Mouse (Mus musculus) liver, embryonic 15.5 days (tissue): Measurements from ENCODE around the gene Glrp1. TPM values are rescaled to one million over a fixed set of nuclear protein-coding genes. Genes with fewer than 3 reads are reported as not detected.

Experiments
- ATAC-seq: fragments of 200-750 bp; cut with Nextera tagmentation; 2 replicates; pipeline ENCODE4 v1.8.0; 2017; ENCODE audit warnings: moderate number of reproducible peaks, mild to moderate bottlenecking, moderate library complexity; ENCODE audit not compliant: insufficient read depth
- H3K27ac ChIP-seq: fragments of 300-500 bp; sonication (generic); replicated peaks from 2 replicates; pipeline ENCODE4 v1.5.1; 2015; ENCODE audit warnings: mild to moderate bottlenecking, inconsistent platforms
- H3K27me3 ChIP-seq: fragments of 300-500 bp; sonication (generic); 2 replicates; pipeline ENCODE4 v1.6.1; 2015; ENCODE audit warnings: mild to moderate bottlenecking, inconsistent platforms
- H3K36me3 ChIP-seq: fragments of 300-500 bp; sonication (generic); replicated peaks from 2 replicates; pipeline ENCODE4 v1.6.1; 2015; ENCODE audit warnings: moderate library complexity, mild to moderate bottlenecking, inconsistent platforms
- H3K4me1 ChIP-seq: fragments of 300-500 bp; sonication (generic); replicated peaks from 2 replicates; pipeline ENCODE4 v1.6.1; 2015; ENCODE audit warnings: inconsistent platforms
- H3K4me2 ChIP-seq: fragments of 300-500 bp; sonication (generic); 2 replicates; pipeline ENCODE4 v1.6.1; 2015; ENCODE audit warnings: moderate library complexity, mild to moderate bottlenecking, inconsistent platforms
- H3K4me3 ChIP-seq: fragments of 300-500 bp; sonication (generic); replicated peaks from 2 replicates; pipeline ENCODE4 v1.5.1; 2015; ENCODE audit warnings: mild to moderate bottlenecking, inconsistent platforms
- H3K9ac ChIP-seq: fragments of 300-500 bp; sonication (generic); 2 replicates; pipeline ENCODE4 v1.6.1; 2015; ENCODE audit warnings: moderate library complexity, mild to moderate bottlenecking, inconsistent platforms
- H3K9me3 ChIP-seq: fragments of 300-500 bp; sonication (generic); replicated peaks from 2 replicates; pipeline ENCODE4 v1.6.1; 2016; ENCODE audit warnings: inconsistent platforms
- WGBS: fragments of 180-500 bp; shearing (Covaris S2); methylation state at CpG from one replicate; pipeline ENCODE4 v1.1.7; 2015; ENCODE audit warnings: mixed read lengths; ENCODE audit not compliant: insufficient replicate concordance; 5-methylcytosine and 5-hydroxymethylcytosine counted together
- polyA plus RNA-seq: library from polyadenylated mRNA; unstranded; fragments of >200 nt; fragmentation: Nextera tagmentation; extraction: Ambion mirVana; gene quantifications from 2 replicates; pipeline ENCODE4 v1.2.1, GENCODE M21; 2015

Glrp1 gene
- polyA plus RNA-seq, 1 experiment from 2014 or later: 0.09 TPM

- H3K4me1 ChIP-seq: peaks cover 94% of the 10 kb centered on the region
- H3K27ac ChIP-seq: peak overlapping the region; percentile 90
- peak; percentile 78 for ATAC-seq
Measured at GRCm38 (mm10) chr1:88492415-88492814, 17.5 kb downstream of the Glrp1 start.

DNA sequence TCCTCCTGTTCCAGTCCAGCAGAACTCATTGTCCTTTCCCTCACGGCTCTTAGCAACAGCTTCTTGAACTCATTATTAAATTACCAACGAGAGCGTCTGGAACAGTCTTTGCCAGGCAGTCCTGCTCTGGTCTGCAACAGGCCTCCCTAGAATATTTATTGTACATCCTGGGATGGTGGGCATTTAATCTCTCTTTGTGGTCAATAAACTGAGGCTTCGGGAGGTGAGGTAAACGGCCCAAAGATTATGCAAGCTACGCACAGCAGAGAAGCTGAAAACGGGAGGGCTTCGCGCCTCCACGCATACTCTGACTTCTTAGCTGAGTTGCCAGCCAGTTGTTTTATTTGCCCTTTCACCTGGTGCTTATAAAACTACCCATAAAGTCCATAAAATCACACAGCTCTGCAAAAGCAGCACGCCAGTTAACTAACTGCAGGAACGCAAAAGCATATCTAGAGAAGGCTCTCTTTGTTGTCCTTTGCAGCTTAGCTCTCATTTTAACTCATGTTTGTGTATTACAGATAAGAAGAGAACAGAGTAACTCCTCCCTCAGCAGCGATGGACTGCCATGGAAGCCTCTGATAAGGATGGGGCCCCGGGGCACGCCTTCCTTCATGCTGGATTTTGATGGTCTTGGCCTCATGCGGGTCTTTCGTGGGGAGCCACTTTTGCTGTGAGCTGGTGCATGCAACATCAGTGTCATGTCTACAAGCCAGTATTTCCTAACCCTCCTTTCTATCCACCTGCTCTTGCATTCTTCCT is 18.1 kb downstream of the Glrp1 start:
- Histone ChIP-seq H3K4me3 (peak overlapping the region; percentile 30), H3K36me3 (no peaks in the 10 kb centered on the region), H3K27me3 (no peaks in the 10 kb centered on the region), H3K9ac (peak overlapping the region; percentile 48), H3K9me3 (no peaks in the 10 kb centered on the region), H3K27ac (peak overlapping the region; percentile 90), H3K4me2 (peak overlapping the region; percentile 73), H3K4me1 (peaks cover 87% of the 10 kb centered on the region)
- 10% methylated on average over 17 of the region's 17 CpGs for WGBS
- ATAC-seq: peak; percentile 94

More at GRCm38 (mm10) chr1:88492415-88492814, 17.5 kb downstream of the Glrp1 start:
- WGBS: 36% methylated on average over 3 of the region's 3 CpGs
- no peaks in the 10 kb centered on the region for H3K27me3 ChIP-seq
- no peak overlapping the region for H3K9ac ChIP-seq
- peak overlapping the region; percentile 73 for H3K4me2 ChIP-seq
- H3K4me3 ChIP-seq: peak overlapping the region; percentile 11
- H3K9me3 ChIP-seq: no peaks in the 10 kb centered on the region
- H3K36me3 ChIP-seq: no peaks in the 10 kb centered on the region

DNA sequence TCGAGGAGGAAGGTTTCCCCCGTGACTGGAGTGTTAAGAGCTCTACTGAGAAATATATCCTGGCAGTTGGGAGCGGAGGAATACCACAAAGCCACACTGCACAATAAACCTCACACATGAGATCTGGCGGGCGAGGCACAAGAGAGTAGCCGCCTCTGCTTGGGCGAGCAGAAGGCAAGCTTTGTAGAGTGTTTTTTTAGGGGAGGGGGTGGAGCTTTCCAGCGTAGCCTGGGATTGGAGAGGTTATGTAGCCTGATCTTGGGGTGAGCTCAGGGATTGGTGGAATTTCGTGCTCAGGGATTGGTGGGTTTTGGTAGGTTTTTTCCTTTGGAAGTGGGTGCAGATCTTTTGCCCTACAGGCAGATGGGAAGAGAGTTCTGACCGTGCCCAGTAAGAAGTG is 19.7 kb downstream of the Glrp1 start:
- Histone ChIP-seq H3K36me3 (no peaks in the 10 kb centered on the region), H3K9ac (no peak overlapping the region), H3K4me2 (no peak overlapping the region), H3K27ac (0 out of 2 replicates have a peak overlapping the region, but pooled peaks have one; percentile 59), H3K9me3 (no peaks in the 10 kb centered on the region), H3K4me1 (peaks cover 73% of the 10 kb centered on the region), H3K4me3 (no peak overlapping the region), H3K27me3 (no peaks in the 10 kb centered on the region)
- WGBS: 72% methylated on average over 10 of the region's 10 CpGs
- ATAC-seq: no peak

DNA sequence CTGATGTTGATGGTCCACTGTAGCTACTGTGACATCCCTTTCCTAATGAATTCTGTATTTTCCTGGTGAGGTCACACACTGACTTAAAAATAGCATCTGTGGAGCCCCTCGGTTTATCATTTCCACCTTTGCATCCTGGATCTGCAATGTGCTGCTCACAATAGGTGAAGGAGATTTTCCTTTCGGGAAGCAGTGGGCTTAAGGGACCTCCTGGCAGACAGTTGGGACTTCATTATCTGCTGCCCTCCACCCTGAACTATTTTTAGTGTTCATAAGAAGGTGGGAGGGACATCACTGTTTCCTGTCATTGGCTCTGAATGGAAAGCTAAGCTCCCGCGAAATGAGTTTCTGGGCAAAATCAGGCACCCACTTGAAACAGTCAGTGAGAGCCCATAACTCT is 20.9 kb downstream of the Glrp1 start:
- H3K27ac ChIP-seq: peak overlapping the region; percentile 59
- H3K27me3 ChIP-seq: no peaks in the 10 kb centered on the region
- no peak for ATAC-seq
- H3K9me3 ChIP-seq: no peaks in the 10 kb centered on the region
- no peak overlapping the region; the same call in 1 of the 2 replicates for H3K4me2 ChIP-seq
- no peak overlapping the region for H3K4me3 ChIP-seq
- 11% methylated on average over 4 of the region's 4 CpGs for WGBS
- no peaks in the 10 kb centered on the region for H3K36me3 ChIP-seq
- H3K4me1 ChIP-seq: peaks cover 73% of the 10 kb centered on the region
- H3K9ac ChIP-seq: no peak overlapping the region

DNA sequence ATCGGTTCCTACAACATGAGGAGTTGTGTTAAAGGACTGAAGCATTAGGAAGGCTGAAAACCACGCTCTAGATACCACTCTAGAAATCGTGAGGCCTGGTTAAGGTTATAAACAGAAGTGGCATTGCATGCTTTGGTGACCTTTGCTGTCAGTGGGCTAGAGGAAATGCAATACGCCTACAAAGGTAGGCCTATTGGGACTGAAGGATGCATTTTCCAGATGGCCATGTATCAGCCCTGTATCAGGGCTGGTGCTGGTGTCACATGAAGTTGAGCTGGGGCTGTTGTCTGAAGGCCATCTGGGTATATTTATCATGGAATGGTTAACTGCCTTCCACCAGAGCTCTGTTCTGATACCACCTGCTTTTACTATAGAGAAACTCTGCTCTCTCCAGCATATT is 23.5 kb downstream of the Glrp1 start:
- Histone ChIP-seq H3K36me3 (no peaks in the 10 kb centered on the region), H3K9me3 (no peaks in the 10 kb centered on the region), H3K27me3 (no peaks in the 10 kb centered on the region), H3K4me3 (no peak overlapping the region), H3K27ac (peak overlapping the region; percentile 30; the same call in 1 of the 2 replicates), H3K4me2 (no peak overlapping the region), H3K4me1 (peaks cover 74% of the 10 kb centered on the region), H3K9ac (no peak overlapping the region)
- ATAC-seq: no peak
- WGBS: 60% methylated on average over 4 of the region's 4 CpGs

GRCm38 (mm10) chr1:88484059-88484458 is 25.8 kb downstream of the Glrp1 start:
- H3K9ac ChIP-seq: no peak overlapping the region
- no peaks in the 10 kb centered on the region for H3K36me3 ChIP-seq
- H3K27me3 ChIP-seq: no peaks in the 10 kb centered on the region
- no peak overlapping the region for H3K4me2 ChIP-seq
- no peak for ATAC-seq
- WGBS: 62% methylated on average over 4 of the region's 4 CpGs
- peaks cover 60% of the 10 kb centered on the region for H3K4me1 ChIP-seq
- no peaks in the 10 kb centered on the region for H3K9me3 ChIP-seq
- H3K4me3 ChIP-seq: no peak overlapping the region
- peak overlapping the region; percentile 89; the same call in 1 of the 2 replicates for H3K27ac ChIP-seq

DNA sequence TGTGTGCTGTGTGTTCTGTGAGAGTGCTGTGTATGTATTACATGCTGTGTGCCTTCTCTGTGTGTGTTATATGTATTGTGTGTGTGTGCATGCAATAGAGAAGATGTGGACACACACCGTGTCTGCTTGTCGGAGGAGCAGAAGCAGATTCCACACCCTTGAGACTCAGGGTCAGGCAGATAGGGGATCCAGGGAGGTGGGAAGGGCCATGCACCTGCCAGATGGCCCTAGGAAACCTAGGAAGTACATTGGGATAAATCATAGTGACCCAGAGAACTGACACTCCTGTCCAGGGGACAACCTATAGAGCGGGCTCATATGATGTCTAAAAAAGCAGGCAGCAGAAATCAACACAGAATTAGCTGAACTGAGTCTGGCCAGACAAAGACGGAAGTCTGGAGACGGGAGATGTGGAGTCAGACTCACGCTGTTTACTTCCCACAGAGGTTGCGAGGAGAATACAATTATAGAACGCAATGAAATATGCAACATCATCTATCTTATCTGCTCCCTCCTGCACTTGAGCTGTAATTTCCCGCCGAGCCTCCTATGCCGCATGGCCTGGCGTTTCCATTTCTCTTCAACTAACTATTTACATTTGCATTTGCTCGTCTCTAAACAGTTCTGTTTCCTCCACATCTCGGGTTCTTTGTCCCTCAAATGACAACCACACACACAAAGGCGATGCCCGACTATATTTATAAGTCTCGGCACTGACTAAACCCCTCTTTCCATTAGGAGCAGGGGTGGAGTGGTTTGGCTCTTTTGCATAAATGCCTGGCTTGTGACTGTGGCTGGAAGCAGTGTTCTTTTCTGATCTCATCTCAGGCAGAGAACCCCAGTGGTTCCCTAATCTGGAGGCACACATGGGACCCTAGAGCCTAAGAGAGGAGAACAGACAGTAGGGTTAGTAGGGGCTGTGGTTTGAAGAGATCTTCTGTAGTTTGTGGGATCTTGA is 27.4 kb downstream of the Glrp1 start:
- H3K9ac ChIP-seq: peak overlapping the region; percentile 22
- H3K9me3 ChIP-seq: no peaks in the 10 kb centered on the region
- no peaks in the 10 kb centered on the region for H3K27me3 ChIP-seq
- H3K27ac ChIP-seq: peak overlapping the region; percentile 89
- ATAC-seq: peak; percentile 89
- WGBS: 25% methylated on average over 17 of the region's 17 CpGs
- H3K4me2 ChIP-seq: peak overlapping the region; percentile 61
- H3K4me3 ChIP-seq: peak overlapping the region; percentile 3; the same call in 1 of the 2 replicates
- H3K36me3 ChIP-seq: no peaks in the 10 kb centered on the region
- H3K4me1 ChIP-seq: peaks cover 47% of the 10 kb centered on the region

GRCm38 (mm10) chr1:88480594-88480993 is 29.3 kb downstream of the Glrp1 start:
- Histone ChIP-seq H3K4me2 (no peak overlapping the region), H3K9me3 (no peaks in the 10 kb centered on the region), H3K27me3 (no peaks in the 10 kb centered on the region), H3K4me3 (no peak overlapping the region), H3K9ac (no peak overlapping the region), H3K27ac (peak overlapping the region; percentile 89; the same call in 1 of the 2 replicates), H3K4me1 (peaks cover 56% of the 10 kb centered on the region), H3K36me3 (no peaks in the 10 kb centered on the region)
- ATAC-seq: no peak
- 79% methylated on average over 8 of the region's 8 CpGs for WGBS

DNA sequence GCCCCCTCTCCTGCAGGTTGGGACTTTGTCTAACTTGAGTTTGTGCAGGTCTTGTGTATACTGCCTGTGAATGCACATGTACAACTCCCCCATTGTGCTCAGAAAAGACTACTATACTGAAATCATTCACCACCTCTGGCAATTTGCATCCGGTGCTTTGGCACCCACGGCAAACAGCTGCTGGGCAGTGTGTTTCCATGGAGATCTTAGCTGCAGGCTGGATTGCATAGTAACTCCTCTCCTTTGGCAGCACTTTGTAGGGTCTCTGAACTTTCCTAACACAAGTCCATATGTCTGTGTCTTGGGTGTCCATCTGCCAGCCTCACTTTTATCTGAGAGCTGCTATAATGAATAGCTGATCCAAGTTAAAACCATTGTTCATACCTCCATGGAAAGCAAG is 31.7 kb downstream of the Glrp1 start:
- Histone ChIP-seq H3K4me1 (peaks cover 53% of the 10 kb centered on the region), H3K4me2 (no peak overlapping the region), H3K27ac (no peak overlapping the region), H3K9ac (no peak overlapping the region), H3K4me3 (no peak overlapping the region), H3K9me3 (no peaks in the 10 kb centered on the region), H3K36me3 (no peaks in the 10 kb centered on the region), H3K27me3 (no peaks in the 10 kb centered on the region)
- ATAC-seq: no peak
- WGBS: 69% methylated on average over 2 of the region's 2 CpGs

- no peak overlapping the region for H3K4me3 ChIP-seq
- no peak for ATAC-seq
- H3K27me3 ChIP-seq: no peaks in the 10 kb centered on the region; the same call in 1 of the 2 replicates
- H3K27ac ChIP-seq: no peak overlapping the region
- 86% methylated on average over 20 of the region's 20 CpGs for WGBS
- peaks cover 37% of the 10 kb centered on the region for H3K4me1 ChIP-seq
- H3K9me3 ChIP-seq: no peaks in the 10 kb centered on the region
- H3K9ac ChIP-seq: no peak overlapping the region
- H3K4me2 ChIP-seq: no peak overlapping the region
- no peaks in the 10 kb centered on the region for H3K36me3 ChIP-seq
Measured at GRCm38 (mm10) chr1:88476554-88477085, 33.2 kb downstream of the Glrp1 start.
